Mouse (Mus musculus) megakaryocyte, embryonic 14.5 days (primary cell): ENCODE data around the gene Tgfbr3.

Experiments used
- FLI1 ChIP-seq: IDR thresholded peaks from 2 replicates; pipeline ENCODE4 v1.6.1; 2012; ENCODE audit warnings: low read length, inconsistent platforms, mixed read lengths
- GATA1 ChIP-seq: IDR thresholded peaks from 3 replicates; pipeline ENCODE4 v1.6.1; 2012; ENCODE audit warnings: mixed read lengths, low read length, inconsistent platforms, borderline replicate concordance

DNA sequence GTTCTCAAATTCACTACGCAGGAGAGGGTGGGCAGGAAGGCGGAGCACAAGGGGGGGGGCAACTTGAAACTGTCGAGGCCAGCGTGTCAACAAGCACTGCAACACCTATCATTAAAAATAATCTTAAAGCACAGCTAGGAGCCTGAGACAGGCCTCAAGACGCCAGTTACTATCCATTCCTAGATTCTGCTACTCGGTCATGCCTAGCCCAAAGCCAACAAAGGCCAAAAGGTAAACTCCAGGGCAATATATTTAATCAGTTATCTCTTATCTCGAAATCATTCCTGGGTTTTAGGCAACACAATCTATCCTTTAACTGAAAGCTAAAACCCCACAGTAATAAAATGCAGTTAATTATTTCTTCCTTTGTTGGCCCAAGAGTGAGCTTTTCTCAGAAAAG is 221.9 kb downstream of the Tgfbr3 start:
- TF ChIP-seq GATA1 (no peak), FLI1 (no peak)
